Mouse (Mus musculus): ENCODE results near the gene Smoc1. TPM values are rescaled to one million over a fixed set of nuclear protein-coding genes. Genes with fewer than 3 reads are reported as not detected.

Gene Smoc1
- polyA plus RNA-seq, 1 experiment, result 0.01 TPM

DNA sequence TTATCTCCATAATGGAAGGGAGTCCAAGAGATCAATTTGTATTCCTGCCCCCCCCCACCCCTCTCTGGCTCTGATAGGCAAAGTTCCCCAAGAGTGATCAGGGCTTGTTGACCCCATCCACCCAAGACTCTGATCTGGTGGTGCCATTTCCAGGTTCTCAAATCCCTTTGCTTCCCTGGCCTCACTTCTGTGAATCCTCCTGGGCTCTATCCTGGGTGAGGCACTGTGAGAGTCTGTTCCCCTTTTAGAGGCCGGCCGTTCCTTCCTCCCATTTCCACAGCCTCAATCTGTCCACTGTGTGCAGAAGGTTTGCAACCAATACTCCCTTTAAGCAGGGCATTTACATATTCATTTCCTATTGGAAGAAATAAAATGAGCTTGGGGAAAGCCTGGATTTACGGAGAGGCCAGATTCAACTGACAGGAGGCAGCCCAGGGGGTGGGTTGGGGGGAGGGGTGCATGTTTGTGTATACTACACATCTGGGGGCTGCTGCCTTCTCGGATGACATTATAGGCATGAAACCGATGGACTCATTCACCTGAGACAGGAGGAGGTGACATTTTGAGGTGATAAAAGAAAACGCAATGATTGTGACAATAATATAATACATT lies 199.5 kb downstream of the Smoc1 start:
- Histone ChIP-seq H3K36me3 (ENCODE audit: control insufficient read depth) (no peaks in the 10 kb centered on the region), H3K4me3 (replicated peaks) (no peak overlapping the region), H3K27me3 (ENCODE audit: control insufficient read depth) (no peaks in the 10 kb centered on the region), H3K9me3 (ENCODE audit: control insufficient read depth, low read length) (no peaks in the 10 kb centered on the region), H3K4me1 (ENCODE audit: control insufficient read depth) (no peaks in the 10 kb centered on the region)
- TF ChIP-seq GATA1 (IDR thresholded peaks at IDR 0.05; ENCODE audit: low read length) (no peak), TAL1 (IDR thresholded peaks at IDR 0.05; ENCODE audit: low read length) (no peak)

DNA sequence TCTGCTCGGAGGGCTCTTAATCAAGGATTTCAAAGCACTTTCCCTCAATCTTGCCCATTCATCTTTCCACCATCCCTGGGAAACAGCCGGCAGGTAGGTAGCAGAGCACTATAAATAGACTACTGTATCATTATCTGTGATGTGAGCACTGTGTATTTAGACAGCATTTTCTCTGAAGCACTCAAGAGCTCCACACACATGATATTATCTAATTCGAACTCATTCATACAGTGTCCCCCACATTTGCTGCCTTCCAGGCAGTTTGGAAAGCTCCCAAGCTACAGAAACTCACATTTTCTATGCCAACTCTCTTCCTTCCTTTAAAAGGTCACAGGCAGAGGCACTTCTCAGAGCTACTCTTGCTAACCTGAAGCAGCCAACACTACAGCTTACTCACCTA lies 200.0 kb downstream of the Smoc1 start:
- no peaks in the 10 kb centered on the region for H3K27me3 ChIP-seq (ENCODE audit: control insufficient read depth)
- H3K9me3 ChIP-seq (ENCODE audit: control insufficient read depth, low read length), result no peaks in the 10 kb centered on the region
- TF ChIP-seq TAL1 (IDR thresholded peaks at IDR 0.05; ENCODE audit: low read length) (no peak), GATA1 (IDR thresholded peaks at IDR 0.05; ENCODE audit: low read length) (no peak)
- no peaks in the 10 kb centered on the region for H3K4me1 ChIP-seq (ENCODE audit: control insufficient read depth)
- no peaks in the 10 kb centered on the region for H3K36me3 ChIP-seq (ENCODE audit: control insufficient read depth)
- no peak overlapping the region for H3K4me3 ChIP-seq (replicated peaks)

- Histone ChIP-seq H3K27me3 (ENCODE audit: control insufficient read depth) (no peaks in the 10 kb centered on the region), H3K4me3 (replicated peaks) (no peak overlapping the region), H3K36me3 (ENCODE audit: control insufficient read depth) (no peaks in the 10 kb centered on the region), H3K9me3 (ENCODE audit: control insufficient read depth, low read length) (no peaks in the 10 kb centered on the region), H3K4me1 (ENCODE audit: control insufficient read depth) (no peaks in the 10 kb centered on the region)
- TF ChIP-seq TAL1 (IDR thresholded peaks at IDR 0.05; ENCODE audit: low read length), result no peak
- no peak for TF ChIP-seq GATA1 (IDR thresholded peaks at IDR 0.05; ENCODE audit: low read length)
Measured at GRCm38 (mm10) chr12:81227767-81228460, 201.3 kb downstream of the Smoc1 start.

DNA sequence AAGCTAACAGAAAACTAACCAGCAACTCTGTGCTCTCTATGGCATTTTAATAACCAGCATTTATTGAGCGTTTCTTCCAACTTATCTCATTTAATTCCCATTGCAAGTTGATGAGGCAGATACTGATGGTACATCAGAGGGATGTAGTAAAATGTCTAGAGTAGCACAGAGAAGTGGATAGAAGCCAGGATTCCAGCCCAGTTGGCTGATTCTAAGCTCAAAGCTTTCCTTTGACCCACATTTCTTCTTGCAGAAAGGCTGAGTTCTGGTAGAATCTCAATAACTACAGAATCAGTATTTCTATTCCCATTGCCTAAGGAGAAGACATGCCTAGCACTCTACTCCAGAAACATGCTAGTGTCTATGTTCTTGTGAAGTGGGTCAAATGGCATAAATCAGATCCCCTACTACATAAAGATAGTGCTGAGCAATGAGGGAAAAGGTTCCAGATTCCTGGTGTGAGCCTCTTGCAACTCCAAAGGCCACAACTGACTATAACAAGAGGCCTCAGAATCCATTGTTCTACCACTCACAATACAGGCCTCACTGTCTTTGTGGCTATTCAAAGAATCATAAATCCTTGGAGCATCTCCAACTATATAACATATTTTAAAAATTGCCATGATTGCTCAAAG lies 207.3 kb downstream of the Smoc1 start:
- H3K4me3 ChIP-seq (replicated peaks), result no peak overlapping the region
- no peaks in the 10 kb centered on the region for H3K27me3 ChIP-seq (ENCODE audit: control insufficient read depth)
- no peaks in the 10 kb centered on the region for H3K36me3 ChIP-seq (ENCODE audit: control insufficient read depth)
- TF ChIP-seq GATA1 (IDR thresholded peaks at IDR 0.05; ENCODE audit: low read length) (no peak), TAL1 (IDR thresholded peaks at IDR 0.05; ENCODE audit: low read length) (no peak)
- no peaks in the 10 kb centered on the region for H3K4me1 ChIP-seq (ENCODE audit: control insufficient read depth)
- no peaks in the 10 kb centered on the region for H3K9me3 ChIP-seq (ENCODE audit: control insufficient read depth, low read length)

- TF ChIP-seq GATA1 (IDR thresholded peaks at IDR 0.05; ENCODE audit: low read length) (no peak), TAL1 (IDR thresholded peaks at IDR 0.05; ENCODE audit: low read length) (no peak)
- Histone ChIP-seq H3K4me3 (replicated peaks) (no peak overlapping the region), H3K4me1 (ENCODE audit: control insufficient read depth) (no peaks in the 10 kb centered on the region), H3K27me3 (ENCODE audit: control insufficient read depth) (no peaks in the 10 kb centered on the region), H3K36me3 (ENCODE audit: control insufficient read depth) (no peaks in the 10 kb centered on the region), H3K9me3 (ENCODE audit: control insufficient read depth, low read length) (no peaks in the 10 kb centered on the region)
Measured at GRCm38 (mm10) chr12:81235456-81236330, 209.1 kb downstream of the Smoc1 start.

Other genes starting within 250 kb of the Smoc1 start
- gene Susd6, start 236.3 kb upstream of the Smoc1 start, polyA plus RNA-seq (2012), result 1.1 and 1.2 TPM in 2 replicates
- 13.0 and 19.7 TPM in 2 replicates for gene Srsf5, start 81.3 kb upstream of the Smoc1 start, polyA plus RNA-seq (2012)
- gene Slc10a1, start 58.1 kb upstream of the Smoc1 start, polyA plus RNA-seq (2012), result not detected in 2 replicates